Mouse (Mus musculus) spleen, postnatal 0 days (tissue): Measurements from ENCODE around the gene Trim2. TPM values are rescaled to one million over a fixed set of nuclear protein-coding genes. Genes with fewer than 3 reads are reported as not detected.

Experiments
- polyA plus RNA-seq: library from polyadenylated mRNA; unstranded; fragments of >200 nt; fragmentation: Nextera tagmentation; extraction: Ambion mirVana; gene quantifications from 2 replicates; pipeline ENCODE4 v1.2.1, GENCODE M21; 2015

Trim2 gene
- 4.5 and 4.8 TPM in 2 replicates for polyA plus RNA-seq

DNA sequence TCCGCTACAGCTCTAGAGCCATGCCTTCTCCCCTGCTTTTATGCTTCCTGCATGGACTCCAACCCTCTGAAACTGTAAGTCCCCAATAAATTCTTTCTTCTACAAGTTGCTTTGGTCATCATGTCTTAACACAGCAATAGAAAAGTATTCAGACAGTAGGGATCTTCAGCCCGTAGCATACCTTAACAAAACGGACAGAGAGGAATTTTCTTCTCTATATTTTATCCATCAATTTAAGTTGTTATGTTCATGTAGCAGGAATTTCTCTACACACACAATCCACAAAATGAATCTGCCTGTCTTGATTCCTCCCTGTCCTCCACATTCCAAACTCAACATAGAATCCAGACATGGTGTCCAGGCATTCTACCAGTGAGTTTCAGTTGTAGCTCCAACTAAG lies at the start of gene Trim2:
Trim2 (minus strand) TSS at position 101 of the 400 bp plus-strand sequence.

DNA sequence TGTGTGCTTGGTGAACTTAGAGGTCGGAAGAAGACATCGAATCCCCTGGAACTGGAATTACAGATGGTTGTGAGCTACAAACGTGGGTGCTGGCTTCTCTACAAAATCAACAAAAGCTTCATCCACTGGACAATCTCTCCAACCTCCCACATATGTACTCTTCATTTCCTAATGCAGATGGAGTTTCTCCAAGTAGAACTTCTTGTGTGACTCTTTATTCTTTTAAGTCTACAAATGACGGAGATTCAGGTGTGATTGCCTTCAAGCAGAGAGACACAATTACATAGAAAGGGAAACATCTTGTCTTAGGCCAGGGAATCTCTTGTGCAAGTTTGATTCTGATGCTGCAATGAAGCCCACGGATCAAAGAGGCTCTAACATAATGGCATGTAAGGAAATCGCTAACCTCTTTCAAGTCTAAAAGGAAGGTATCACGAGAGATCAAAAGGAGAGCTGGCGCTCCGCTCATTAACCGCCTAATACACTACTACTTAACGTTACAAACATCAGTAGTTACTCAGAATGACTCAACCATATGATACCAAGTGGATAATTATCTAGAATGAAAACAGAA lies 133.0 kb downstream of the Trim2 start, which contains the start of gene Gm6525:
Gm6525 (plus strand) TSS at position 524 of the 574 bp plus-strand sequence.

GRCm38 (mm10) chr3:84155558-84156006 lies 151.1 kb downstream of the Trim2 start, which contains the start of gene Mnd1:
TSS of gene Mnd1 (minus strand) at chr3:84155786.

Other genes with a start within 250 kb of the Trim2 start
- 10.9 and 11.3 TPM in 2 replicates for gene Mnd1, start 151.1 kb downstream of the Trim2 start, polyA plus RNA-seq
- gene Gm6525, start 132.8 kb downstream of the Trim2 start, polyA plus RNA-seq: 0.70 and 1.0 TPM in 2 replicates
- 33.4 and 43.3 TPM in 2 replicates for gene Fhdc1, start 173.6 kb upstream of the Trim2 start, polyA plus RNA-seq